Mouse (Mus musculus) spleen, adult 2 months (tissue): ENCODE data around the gene Adamts4.

ENCODE experiments used
- CTCF ChIP-seq: fragments of 200-500 bp; IDR thresholded peaks from 2 replicates; pipeline ENCODE4 v1.5.1; 2011; ENCODE audit warnings: mild to moderate bottlenecking, inconsistent platforms; ENCODE audit not compliant: insufficient read depth, insufficient read length, insufficient replicate concordance; ENCODE audit errors: extremely low read depth
- POLR2A ChIP-seq: fragments of 200-500 bp; IDR thresholded peaks from 2 replicates; pipeline ENCODE4 v1.6.1; 2011; ENCODE audit warnings: low read depth, low read length, inconsistent platforms

GRCm38 (mm10) chr1:171221281-171222193, 28.7 kb upstream of the Adamts4 start:
- TF ChIP-seq CTCF (no peak), POLR2A (no peak)
